Mouse (Mus musculus) small intestine, adult 2 months (tissue): ENCODE measurements around the gene Platr17.
"Not testable (repeated sequence)": the region's sequence is repeated elsewhere in the genome, so short reads cannot be mapped to it uniquely, and the experiment has no call there.

Experiments
- CTCF ChIP-seq: fragments of 200-500 bp; IDR thresholded peaks from 2 replicates; pipeline ENCODE4 v1.5.1; 2012; ENCODE audit warnings: low read depth, mild to moderate bottlenecking, control low read depth, inconsistent platforms, low read length, moderate library complexity, mixed read lengths; ENCODE audit not compliant: insufficient replicate concordance, insufficient read length; ENCODE audit errors: extremely low read depth
- POLR2A ChIP-seq: fragments of 200-500 bp; IDR thresholded peaks from 2 replicates; pipeline ENCODE4 v1.6.1; 2012; ENCODE audit warnings: low read depth, mild to moderate bottlenecking, control low read depth, inconsistent platforms, low read length, moderate library complexity

DNA sequence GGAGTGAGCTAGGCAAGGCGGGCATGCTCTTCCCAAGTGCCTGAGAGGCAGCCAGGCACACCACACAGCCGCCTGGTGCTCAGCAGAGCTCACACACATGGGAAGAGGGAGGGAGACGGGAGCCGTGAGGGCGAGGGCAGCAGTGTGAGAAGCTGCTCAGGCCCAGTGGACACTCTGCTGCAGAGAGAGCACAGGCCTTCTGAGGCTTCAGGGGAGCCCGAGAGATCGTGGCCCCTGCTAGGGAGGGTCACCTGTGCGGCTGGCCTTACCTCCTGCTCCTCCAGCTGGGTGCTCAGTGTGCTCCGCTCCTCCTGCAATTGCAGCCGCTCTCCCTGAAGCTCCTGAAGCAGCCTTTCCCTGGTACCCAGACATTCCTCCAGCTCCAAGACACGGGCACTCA, 20.6 kb upstream of the Platr17 start:
- TF ChIP-seq POLR2A, CTCF: not testable (repeated sequence)
